Mouse (Mus musculus) liver, adult 2 months (tissue): Measurements from ENCODE around the gene Cdipt. TPM values are rescaled to one million over a fixed set of nuclear protein-coding genes. Genes with fewer than 3 reads are reported as not detected.

Experiments
- DNase-seq: peaks from one replicate; pipeline ENCODE4 v3.0.0-alpha.2; 2011; ENCODE audit warnings: low read depth, low spot score; ENCODE audit errors: extremely low read depth
- H3K27ac ChIP-seq: fragments of 200-500 bp; replicated peaks from 2 replicates; pipeline ENCODE4 v1.5.1; 2012; ENCODE audit warnings: low read depth, mild to moderate bottlenecking, control low read depth, inconsistent platforms, low read length; ENCODE audit not compliant: insufficient read depth
- H3K27me3 ChIP-seq: fragments of 200-500 bp; 2 replicates; pipeline ENCODE4 v1.6.1; 2012; ENCODE audit warnings: mild to moderate bottlenecking, moderate library complexity, low read length, inconsistent platforms; ENCODE audit not compliant: control insufficient read depth, insufficient read depth
- H3K36me3 ChIP-seq: fragments of 200-500 bp; 2 replicates; pipeline ENCODE4 v1.6.1; 2012; ENCODE audit warnings: low read length, inconsistent platforms; ENCODE audit not compliant: control insufficient read depth, insufficient read depth
- H3K4me1 ChIP-seq: fragments of 200-500 bp; 2 replicates; pipeline ENCODE4 v1.6.1; 2011; ENCODE audit warnings: low read length; ENCODE audit not compliant: control insufficient read depth, insufficient read depth
- H3K4me3 ChIP-seq: fragments of 200-500 bp; 2 replicates; pipeline ENCODE4 v1.5.1; 2011; ENCODE audit warnings: low read depth, mild to moderate bottlenecking, control low read depth, low read length, moderate library complexity; ENCODE audit not compliant: insufficient read depth
- H3K79me2 ChIP-seq: fragments of 200-500 bp; 2 replicates; pipeline ENCODE4 v1.6.1; 2012; ENCODE audit warnings: inconsistent platforms, mild to moderate bottlenecking, low read length, moderate library complexity; ENCODE audit not compliant: control insufficient read depth, insufficient read depth
- H3K9ac ChIP-seq: fragments of 200-500 bp; 2 replicates; pipeline ENCODE4 v1.6.1; 2012; ENCODE audit warnings: low read depth, mild to moderate bottlenecking, control low read depth, inconsistent platforms, low read length
- CTCF ChIP-seq: fragments of 200-500 bp; IDR thresholded peaks from 2 replicates; pipeline ENCODE4 v1.5.1; 2011; ENCODE audit warnings: low read depth, low read length, control low read depth
- POLR2A ChIP-seq: fragments of 200-500 bp; IDR thresholded peaks from 2 replicates; pipeline ENCODE4 v1.6.1; 2011; ENCODE audit warnings: low read length, control low read depth; ENCODE audit not compliant: insufficient read depth; ENCODE audit errors: extremely low read depth
- WGBS: fragments of 180-500 bp; shearing (Covaris S2); methylation state at CpG from one replicate; pipeline ENCODE4 v1.1.7; 2018; 5-methylcytosine and 5-hydroxymethylcytosine counted together
- polyA plus RNA-seq: library from polyadenylated mRNA; depleted of rRNA; stranded (reverse); fragments of >200 nt; gene quantifications from 2 replicates; pipeline ENCODE4 v1.2.3, GENCODE M21; 2012
- total RNA-seq: library from RNA; depleted of rRNA; stranded (reverse); fragments of >200 nt; gene quantifications from 2 replicates; pipeline ENCODE4 v1.2.3, GENCODE M21; 2014

The Cdipt gene
- total and polyA plus RNA-seq, 2 experiments, result 42.8 to 141 TPM

- Histone ChIP-seq H3K4me1 (peaks cover 12% of the 10 kb centered on the region), H3K27ac (no peak overlapping the region), H3K9ac (no peak overlapping the region), H3K36me3 (no peaks in the 10 kb centered on the region; the same call in 1 of the 2 replicates), H3K79me2 (no peaks in the 10 kb centered on the region), H3K4me3 (no peak overlapping the region), H3K27me3 (no peaks in the 10 kb centered on the region)
- DNase-seq, result no peak
- 75% methylated on average over 5 of the region's 5 CpGs for WGBS
- no peak for TF ChIP-seq CTCF
- no peak for TF ChIP-seq POLR2A
Observed at GRCm38 (mm10) chr7:127021563-127022527, 46.1 kb downstream of the Cdipt start.

- no peak overlapping the region for H3K27ac ChIP-seq
- no peaks in the 10 kb centered on the region for H3K27me3 ChIP-seq
- no peak for DNase-seq
- no peak overlapping the region for H3K4me3 ChIP-seq
- no peak overlapping the region for H3K9ac ChIP-seq
- no peaks in the 10 kb centered on the region; the same call in 1 of the 2 replicates for H3K36me3 ChIP-seq
- TF ChIP-seq CTCF (no peak), POLR2A (no peak)
- H3K4me1 ChIP-seq, result peaks cover 10% of the 10 kb centered on the region
- H3K79me2 ChIP-seq, result no peaks in the 10 kb centered on the region
- 98% methylated on average over 7 of the region's 7 CpGs for WGBS
Observed at GRCm38 (mm10) chr7:127022528-127023271, 47.0 kb downstream of the Cdipt start.

- WGBS, result 91% methylated on average over 13 of the region's 13 CpGs
- Histone ChIP-seq H3K79me2 (no peaks in the 10 kb centered on the region), H3K27me3 (no peaks in the 10 kb centered on the region), H3K27ac (no peak overlapping the region), H3K4me1 (peaks cover 10% of the 10 kb centered on the region), H3K9ac (no peak overlapping the region), H3K36me3 (no peaks in the 10 kb centered on the region; the same call in 1 of the 2 replicates), H3K4me3 (no peak overlapping the region)
- no peak for DNase-seq
- TF ChIP-seq CTCF (no peak), POLR2A (no peak)
Observed at GRCm38 (mm10) chr7:127023272-127023691, 47.6 kb downstream of the Cdipt start.

- WGBS, result 68% methylated on average over 19 of the region's 19 CpGs
- H3K9ac ChIP-seq, result no peak overlapping the region
- TF ChIP-seq POLR2A (no peak), CTCF (no peak)
- H3K4me1 ChIP-seq, result peaks cover 11% of the 10 kb centered on the region
- no peak overlapping the region for H3K4me3 ChIP-seq
- no peaks in the 10 kb centered on the region for H3K27me3 ChIP-seq
- no peak overlapping the region for H3K27ac ChIP-seq
- no peaks in the 10 kb centered on the region; the same call in 1 of the 2 replicates for H3K36me3 ChIP-seq
- H3K79me2 ChIP-seq, result no peaks in the 10 kb centered on the region
- DNase-seq, result no peak
Observed at GRCm38 (mm10) chr7:127023896-127024690, 48.4 kb downstream of the Cdipt start.

- Histone ChIP-seq H3K4me1 (peaks cover 11% of the 10 kb centered on the region), H3K79me2 (no peaks in the 10 kb centered on the region), H3K4me3 (peak overlapping the region; percentile 69), H3K9ac (peak overlapping the region; percentile 84), H3K36me3 (no peaks in the 10 kb centered on the region; the same call in 1 of the 2 replicates), H3K27me3 (no peaks in the 10 kb centered on the region), H3K27ac (peak overlapping the region; percentile 30)
- peak; percentile 77 for DNase-seq
- 5% methylated on average over 30 of the region's 30 CpGs for WGBS
- TF ChIP-seq CTCF (peak; percentile 86), POLR2A (0 out of 2 replicates have a peak, but pooled peaks have one; percentile 21)
Observed at GRCm38 (mm10) chr7:127024755-127025555, 49.2 kb downstream of the Cdipt start.
